Mouse (Mus musculus): ENCODE data around the gene Hlcs. TPM values are rescaled to one million over a fixed set of nuclear protein-coding genes. Genes with fewer than 3 reads are reported as not detected.

The Hlcs gene
- polyA plus RNA-seq, 1 experiment from 2014 or later, result 7.9 TPM

DNA sequence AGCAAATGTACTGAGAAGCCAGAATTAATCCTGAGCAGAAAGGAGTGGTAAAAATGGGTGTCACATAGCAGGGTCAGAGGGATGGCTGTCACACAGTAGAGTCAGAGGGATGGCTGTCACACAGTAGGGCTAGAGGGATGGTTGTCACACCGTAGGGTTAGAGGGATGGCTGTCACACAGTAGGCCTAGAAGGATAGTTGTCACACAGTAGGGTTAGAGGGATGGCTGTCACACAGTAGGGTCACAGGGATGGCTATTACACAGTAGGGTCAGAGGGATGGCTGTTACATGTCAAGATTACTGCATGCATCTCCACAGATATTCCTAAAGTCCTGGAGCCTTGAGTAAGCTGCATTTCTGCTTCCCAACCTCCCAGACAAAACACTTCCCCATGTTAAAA lies 195.0 kb downstream of the Hlcs start:
- no peak overlapping the region for H3K9ac ChIP-seq (ENCODE audit: low read depth, low read length)
- H3K4me2 ChIP-seq (ENCODE audit: low read length), result no peak overlapping the region
- no peak overlapping the region for H3K4me3 ChIP-seq (ENCODE audit: low read length)
- peaks cover 4% of the 10 kb centered on the region for H3K4me1 ChIP-seq (ENCODE audit: control insufficient read depth, insufficient read depth, low read depth, low read length)
- H3K36me3 ChIP-seq (ENCODE audit: control insufficient read depth, insufficient read depth, low read length), result no peaks in the 10 kb centered on the region
- peaks cover 10% of the 10 kb centered on the region for H3K27me3 ChIP-seq (replicated peaks; ENCODE audit: control insufficient read depth, insufficient read depth, low read length)
- no peaks in the 10 kb centered on the region for H3K9me3 ChIP-seq (ENCODE audit: control insufficient read depth, low read length)
- ATAC-seq, result no peak
- H3K27ac ChIP-seq (ENCODE audit: low read depth, low read length), result no peak overlapping the region
- WGBS, result 100% methylated on average over 1 of the region's 1 CpGs

DNA sequence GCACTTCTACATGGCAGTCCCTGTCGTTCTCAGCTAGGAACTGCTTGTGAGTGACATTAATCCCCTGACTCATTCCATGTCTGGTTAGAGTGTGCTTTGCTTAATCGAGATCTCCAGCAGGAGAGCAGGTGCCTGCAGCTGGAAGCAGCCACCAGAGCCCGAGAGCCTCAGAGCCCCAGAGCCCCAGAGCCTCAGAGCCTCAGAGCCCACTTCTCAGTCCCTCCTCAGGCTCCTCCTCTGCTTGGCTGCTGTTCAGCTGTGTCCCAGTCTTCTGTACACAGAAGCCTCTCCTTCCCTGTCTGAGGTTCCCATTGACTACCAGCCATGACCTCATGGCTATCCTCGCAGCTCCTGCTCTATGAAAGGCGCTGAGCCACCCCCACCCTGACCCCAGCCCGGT lies 196.0 kb downstream of the Hlcs start:
- Histone ChIP-seq H3K9ac (ENCODE audit: low read depth, low read length) (no peak overlapping the region), H3K9me3 (ENCODE audit: control insufficient read depth, low read length) (no peaks in the 10 kb centered on the region), H3K27ac (ENCODE audit: low read depth, low read length) (no peak overlapping the region), H3K36me3 (ENCODE audit: control insufficient read depth, insufficient read depth, low read length) (no peaks in the 10 kb centered on the region), H3K4me3 (ENCODE audit: low read length) (no peak overlapping the region), H3K4me2 (ENCODE audit: low read length) (no peak overlapping the region), H3K27me3 (replicated peaks; ENCODE audit: control insufficient read depth, insufficient read depth, low read length) (peaks cover 10% of the 10 kb centered on the region), H3K4me1 (ENCODE audit: control insufficient read depth, insufficient read depth, low read depth, low read length) (no peaks in the 10 kb centered on the region)
- WGBS, result 56% methylated on average over 6 of the region's 6 CpGs
- ATAC-seq, result no peak

- Histone ChIP-seq H3K27ac (ENCODE audit: low read depth, low read length) (no peak overlapping the region), H3K4me2 (ENCODE audit: low read length) (no peak overlapping the region), H3K27me3 (replicated peaks; ENCODE audit: control insufficient read depth, insufficient read depth, low read length) (peaks cover 4% of the 10 kb centered on the region), H3K9me3 (ENCODE audit: control insufficient read depth, low read length) (no peaks in the 10 kb centered on the region), H3K36me3 (ENCODE audit: control insufficient read depth, insufficient read depth, low read length) (no peaks in the 10 kb centered on the region), H3K4me1 (ENCODE audit: control insufficient read depth, insufficient read depth, low read depth, low read length) (no peaks in the 10 kb centered on the region), H3K4me3 (ENCODE audit: low read length) (no peak overlapping the region), H3K9ac (ENCODE audit: low read depth, low read length) (no peak overlapping the region)
- WGBS, result 84% methylated on average over 9 of the region's 9 CpGs
- no peak for ATAC-seq
Observed at GRCm38 (mm10) chr16:94114693-94115092, 198.7 kb downstream of the Hlcs start.

- Histone ChIP-seq H3K27ac (ENCODE audit: low read depth, low read length) (no peak overlapping the region), H3K4me1 (ENCODE audit: control insufficient read depth, insufficient read depth, low read depth, low read length) (no peaks in the 10 kb centered on the region), H3K9me3 (ENCODE audit: control insufficient read depth, low read length) (no peaks in the 10 kb centered on the region), H3K27me3 (replicated peaks; ENCODE audit: control insufficient read depth, insufficient read depth, low read length) (no peaks in the 10 kb centered on the region; the same call in 1 of the 2 replicates), H3K4me3 (ENCODE audit: low read length) (no peak overlapping the region), H3K9ac (ENCODE audit: low read depth, low read length) (no peak overlapping the region), H3K4me2 (ENCODE audit: low read length) (no peak overlapping the region), H3K36me3 (ENCODE audit: control insufficient read depth, insufficient read depth, low read length) (no peaks in the 10 kb centered on the region)
- 80% methylated on average over 7 of the region's 7 CpGs for WGBS
- no peak for ATAC-seq
Observed at GRCm38 (mm10) chr16:94113160-94113559, 200.2 kb downstream of the Hlcs start.

DNA sequence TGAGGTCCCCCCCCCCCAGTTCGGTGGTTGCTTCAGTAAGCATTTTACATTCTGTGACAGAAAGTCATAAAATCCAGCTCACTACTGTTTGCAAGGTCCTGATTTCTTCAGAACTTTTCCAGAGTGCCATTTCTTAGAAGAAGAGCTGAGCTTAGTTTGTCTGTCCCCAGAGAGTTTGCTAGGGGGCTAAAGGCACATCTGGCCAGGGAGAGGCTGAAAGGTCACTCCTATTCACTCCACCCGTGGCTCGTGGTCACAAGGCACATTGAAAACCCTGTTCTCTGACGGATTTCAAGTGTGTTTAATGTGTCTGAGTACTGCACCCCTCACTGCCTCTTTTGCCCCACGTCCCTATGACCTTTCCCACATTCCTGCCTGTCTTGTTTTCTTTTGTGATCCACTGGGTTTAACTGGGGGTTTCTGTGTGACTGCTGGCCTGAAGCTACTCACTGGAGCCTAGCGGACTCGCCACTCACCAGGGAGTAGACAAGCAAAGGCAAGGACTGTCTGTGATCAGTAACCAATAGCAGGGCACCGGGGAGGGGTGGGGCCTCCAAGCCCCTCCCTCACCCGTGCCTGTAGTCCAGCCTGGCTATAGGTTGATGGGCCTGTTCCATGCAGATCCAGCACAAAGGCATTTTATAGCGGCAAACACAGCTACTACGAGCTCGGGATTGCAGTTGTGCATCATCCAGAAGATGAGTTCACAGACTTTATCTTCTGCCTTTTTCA lies 215.5 kb downstream of the Hlcs start:
- Histone ChIP-seq H3K36me3 (ENCODE audit: control insufficient read depth, insufficient read depth, low read length) (no peaks in the 10 kb centered on the region), H3K4me2 (ENCODE audit: low read length) (no peak overlapping the region), H3K9ac (ENCODE audit: low read depth, low read length) (no peak overlapping the region), H3K27ac (ENCODE audit: low read depth, low read length) (no peak overlapping the region), H3K27me3 (replicated peaks; ENCODE audit: control insufficient read depth, insufficient read depth, low read length) (peaks cover 56% of the 10 kb centered on the region), H3K9me3 (ENCODE audit: control insufficient read depth, low read length) (no peaks in the 10 kb centered on the region), H3K4me3 (ENCODE audit: low read length) (no peak overlapping the region), H3K4me1 (ENCODE audit: control insufficient read depth, insufficient read depth, low read depth, low read length) (no peaks in the 10 kb centered on the region)
- no peak for ATAC-seq
- WGBS, result 10% methylated on average over 12 of the region's 12 CpGs

- ATAC-seq, result no peak
- no peak overlapping the region for H3K4me3 ChIP-seq (ENCODE audit: low read length)
- H3K9ac ChIP-seq (ENCODE audit: low read depth, low read length), result no peak overlapping the region
- no peak overlapping the region for H3K4me2 ChIP-seq (ENCODE audit: low read length)
- H3K36me3 ChIP-seq (ENCODE audit: control insufficient read depth, insufficient read depth, low read length), result no peaks in the 10 kb centered on the region
- H3K9me3 ChIP-seq (ENCODE audit: control insufficient read depth, low read length), result no peaks in the 10 kb centered on the region
- 4% methylated on average over 14 of the region's 14 CpGs for WGBS
- no peak overlapping the region for H3K27ac ChIP-seq (ENCODE audit: low read depth, low read length)
- H3K4me1 ChIP-seq (ENCODE audit: control insufficient read depth, insufficient read depth, low read depth, low read length), result no peaks in the 10 kb centered on the region
- H3K27me3 ChIP-seq (replicated peaks; ENCODE audit: control insufficient read depth, insufficient read depth, low read length), result peaks cover 67% of the 10 kb centered on the region
Observed at GRCm38 (mm10) chr16:94096479-94096878, 216.9 kb downstream of the Hlcs start.

DNA sequence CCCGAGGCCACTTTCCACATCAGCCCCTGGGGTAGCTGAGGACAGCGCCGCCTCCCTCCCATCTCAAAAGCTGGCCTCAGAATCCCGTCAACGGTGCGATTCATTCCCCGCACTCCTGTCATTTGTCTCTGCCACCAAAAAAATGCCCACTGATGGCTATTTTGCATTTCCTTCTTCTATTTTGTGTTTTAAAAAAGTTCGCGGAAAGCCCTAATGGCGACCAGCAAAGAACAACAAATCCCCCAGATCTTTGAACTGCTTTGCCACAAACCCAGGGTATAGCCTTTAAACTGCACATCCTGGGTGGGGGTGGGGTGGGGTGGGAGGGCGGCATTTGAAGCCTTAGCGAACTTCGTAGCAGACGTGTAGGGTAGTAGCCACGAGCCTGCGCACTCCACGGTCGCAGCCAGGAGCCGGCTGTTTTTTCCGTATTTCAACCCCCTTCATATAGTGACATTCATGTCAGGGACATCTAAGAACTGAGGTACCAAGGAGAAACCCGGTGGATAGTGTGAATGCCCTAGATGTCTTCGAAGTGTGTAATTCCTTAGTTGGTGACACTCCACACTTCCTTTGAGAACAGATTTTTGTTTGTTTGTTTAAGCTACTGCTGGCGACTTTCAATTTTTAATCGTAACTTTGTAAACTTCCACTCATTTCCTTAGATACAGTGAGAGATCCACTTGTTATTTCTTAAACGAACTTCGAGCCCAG lies 218.1 kb downstream of the Hlcs start:
- no peak overlapping the region for H3K4me3 ChIP-seq (ENCODE audit: low read length)
- peaks cover 79% of the 10 kb centered on the region for H3K27me3 ChIP-seq (replicated peaks; ENCODE audit: control insufficient read depth, insufficient read depth, low read length)
- no peaks in the 10 kb centered on the region for H3K9me3 ChIP-seq (ENCODE audit: control insufficient read depth, low read length)
- no peaks in the 10 kb centered on the region for H3K36me3 ChIP-seq (ENCODE audit: control insufficient read depth, insufficient read depth, low read length)
- no peak overlapping the region for H3K9ac ChIP-seq (ENCODE audit: low read depth, low read length)
- WGBS, result 1% methylated on average over 26 of the region's 26 CpGs
- no peak overlapping the region for H3K4me2 ChIP-seq (ENCODE audit: low read length)
- no peak overlapping the region for H3K27ac ChIP-seq (ENCODE audit: low read depth, low read length)
- no peak for ATAC-seq
- no peaks in the 10 kb centered on the region for H3K4me1 ChIP-seq (ENCODE audit: control insufficient read depth, insufficient read depth, low read depth, low read length)

DNA sequence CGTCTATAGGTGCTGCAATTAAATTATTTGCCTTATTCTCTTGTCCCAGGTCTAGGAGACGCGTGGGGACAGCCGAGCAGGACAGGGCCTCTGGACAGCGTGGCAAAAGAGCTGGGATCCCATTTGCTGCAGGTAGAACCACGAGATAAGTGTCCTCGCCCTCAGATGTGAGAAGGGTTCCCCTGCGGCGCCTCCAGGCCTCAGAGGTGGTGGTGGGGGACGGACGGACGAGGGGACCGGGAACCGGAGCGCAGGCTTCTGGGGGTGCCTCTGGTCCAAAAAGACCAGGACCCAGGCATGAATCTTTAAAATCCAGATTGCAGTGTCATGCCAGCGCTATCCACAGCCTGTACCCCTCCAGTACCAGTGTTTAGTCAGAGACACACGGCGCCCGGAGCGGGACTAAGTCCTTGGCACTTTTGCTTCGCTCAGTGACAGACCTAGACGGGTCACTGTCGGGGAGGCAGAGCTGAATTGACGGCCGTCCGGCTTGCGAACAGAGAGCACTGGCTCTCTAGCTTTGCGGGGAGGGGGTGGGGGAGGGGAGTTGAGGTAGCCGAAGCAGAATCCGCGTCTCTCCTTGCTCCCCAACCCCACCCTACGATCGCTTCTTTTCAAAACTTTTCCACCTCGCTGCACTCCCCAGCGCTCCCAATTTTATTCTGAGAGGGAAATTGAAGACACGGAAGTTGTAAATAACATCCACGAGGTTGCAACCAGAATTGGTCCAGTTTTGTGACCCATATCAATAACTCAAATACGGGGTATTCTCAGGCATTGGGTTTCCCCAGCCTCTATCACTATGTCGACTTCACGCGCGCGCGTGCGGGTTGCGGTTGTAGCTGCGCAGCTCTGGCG lies 218.9 kb downstream of the Hlcs start:
- 2% methylated on average over 48 of the region's 48 CpGs for WGBS
- Histone ChIP-seq H3K4me3 (ENCODE audit: low read length) (no peak overlapping the region), H3K4me1 (ENCODE audit: control insufficient read depth, insufficient read depth, low read depth, low read length) (no peaks in the 10 kb centered on the region), H3K9ac (ENCODE audit: low read depth, low read length) (no peak overlapping the region), H3K27me3 (replicated peaks; ENCODE audit: control insufficient read depth, insufficient read depth, low read length) (peaks cover 80% of the 10 kb centered on the region), H3K27ac (ENCODE audit: low read depth, low read length) (no peak overlapping the region), H3K36me3 (ENCODE audit: control insufficient read depth, insufficient read depth, low read length) (no peaks in the 10 kb centered on the region), H3K4me2 (ENCODE audit: low read length) (no peak overlapping the region), H3K9me3 (ENCODE audit: control insufficient read depth, low read length) (no peaks in the 10 kb centered on the region)
- ATAC-seq, result no peak; the same call in 1 of the 2 replicates

All from hindbrain, embryonic 16.5 days (tissue).